Mouse (Mus musculus): ENCODE results near the gene Scgb2b15. TPM values are rescaled to one million over a fixed set of nuclear protein-coding genes. Genes with fewer than 3 reads are reported as not detected.
"Not testable (repeated sequence)": the region's sequence is repeated elsewhere in the genome, so short reads cannot be mapped to it uniquely, and the experiment has no call there.

The Scgb2b15 gene
- not detected in 2 replicates for polyA plus RNA-seq (2014; fragmentation: Nextera tagmentation; extraction: Ambion mirVana)

- not testable (repeated sequence) for H3K4me3 ChIP-seq (ENCODE audit: low read depth, low read length); H3K27ac ChIP-seq (replicated peaks; ENCODE audit: low read depth, low read length); DNase-seq (ENCODE audit: low spot score); H3K4me2 ChIP-seq (ENCODE audit: low read depth, severe bottlenecking); H3K27me3 ChIP-seq (ENCODE audit: control insufficient read depth, insufficient read depth, low read length); ATAC-seq (ENCODE audit: insufficient number of reproducible peaks, low FRiP score, low TSS enrichment, low read depth); H3K9ac ChIP-seq (ENCODE audit: low read length); H3K9me3 ChIP-seq (ENCODE audit: control insufficient read depth, low read length); H3K36me3 ChIP-seq (ENCODE audit: control insufficient read depth, insufficient read depth, low read length); H3K4me1 ChIP-seq (ENCODE audit: control insufficient read depth, insufficient read depth, low read length)
These were observed at the start of gene Scgb2b15 for GRCm38 (mm10) chr7:32829562-32829961. Gene Scgb2b15, minus strand, starts transcription at chr7:32829662.

GRCm38 (mm10) chr7:32836254-32836653 lies 6.8 kb upstream of the Scgb2b15 start, which contains the start of gene Scgb1b15:
Gene Scgb1b15, plus strand, starts transcription at chr7:32836554.
- not testable (repeated sequence) for DNase-seq (ENCODE audit: low spot score); H3K36me3 ChIP-seq (ENCODE audit: control insufficient read depth, insufficient read depth, low read length); H3K9ac ChIP-seq (ENCODE audit: low read length); H3K27me3 ChIP-seq (ENCODE audit: control insufficient read depth, insufficient read depth, low read length); H3K9me3 ChIP-seq (ENCODE audit: control insufficient read depth, low read length); H3K27ac ChIP-seq (replicated peaks; ENCODE audit: low read depth, low read length); H3K4me2 ChIP-seq (ENCODE audit: low read depth, severe bottlenecking); ATAC-seq (ENCODE audit: insufficient number of reproducible peaks, low FRiP score, low TSS enrichment, low read depth); H3K4me1 ChIP-seq (ENCODE audit: control insufficient read depth, insufficient read depth, low read length); H3K4me3 ChIP-seq (ENCODE audit: low read depth, low read length)

Other genes with a start within 250 kb of the Scgb2b15 start
- gene Scgb1b15, start 6.9 kb upstream of the Scgb2b15 start, polyA plus RNA-seq (2014; fragmentation: Nextera tagmentation; extraction: Ambion mirVana), result not detected in 2 replicates
- not detected in 2 replicates for gene Scgb2b17, start 226.9 kb upstream of the Scgb2b15 start, polyA plus RNA-seq (2014; fragmentation: Nextera tagmentation; extraction: Ambion mirVana)
- gene Scgb1b17, start 233.8 kb upstream of the Scgb2b15 start, polyA plus RNA-seq (2014; fragmentation: Nextera tagmentation; extraction: Ambion mirVana), result not detected in 2 replicates

All from limb, embryonic 11.5 days (tissue).